Comparison of ENCODE assay signal across 8 mouse cellular contexts in the genomic region with DNA sequence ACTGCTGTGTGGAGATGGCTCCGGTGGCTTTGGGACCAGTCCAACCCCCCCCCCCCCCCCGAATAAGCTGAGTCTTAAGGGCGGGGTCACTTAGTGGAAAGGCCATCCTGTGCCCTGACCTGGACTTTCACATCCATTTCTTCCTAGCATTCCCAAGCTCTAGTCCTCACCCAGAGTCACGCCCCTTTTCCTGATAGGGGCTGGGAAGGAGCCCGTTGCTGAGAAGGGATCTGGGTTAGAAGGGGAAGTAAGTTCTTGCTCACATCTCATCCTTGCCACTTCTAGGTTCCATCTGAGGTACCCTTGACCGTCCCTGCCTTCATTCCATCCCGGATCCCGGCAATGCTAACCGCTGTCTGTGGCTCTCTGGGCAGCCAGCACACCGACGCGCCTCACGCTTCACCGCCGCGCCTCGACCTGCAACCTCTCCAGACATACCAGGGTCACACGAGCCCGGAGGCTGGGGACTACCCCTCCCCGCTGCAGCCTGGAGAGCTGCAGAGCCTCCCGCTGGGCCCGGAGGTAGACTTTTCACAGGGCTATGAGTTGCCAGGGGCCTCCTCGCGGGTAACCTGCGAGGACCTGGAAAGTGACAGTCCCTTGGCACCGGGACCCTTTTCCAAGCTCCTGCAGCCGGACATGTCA. TPM values are rescaled to one million over a fixed set of nuclear protein-coding genes. Genes with fewer than 3 reads are reported as not detected.
A peak's percentile ranks its signal among the peaks of the same experiment; 100 is the strongest.
DNase-seq lines count a peak whose midpoint lies in the region; ATAC-seq and TF ChIP-seq lines count a peak whose summit lies in the region.

No protein-coding gene starts in this region.

- H3K4me3 ChIP-seq in spleen, adult 2 months (ENCODE audit: extremely low read depth, insufficient read depth, insufficient read length), result peak overlapping the region; percentile 65; the same call in 1 of the 2 replicates
- H3K4me3 ChIP-seq in liver, embryonic 11.5 days (ENCODE audit: low read depth, low read length), result peak overlapping the region; percentile 60
- no peak overlapping the region for H3K4me3 ChIP-seq in left cerebral cortex, adult 2 months

- H3K27ac ChIP-seq in spleen, adult 2 months (ENCODE audit: insufficient read depth, low read length), result no peak overlapping the region
- H3K27ac ChIP-seq in liver, embryonic 11.5 days (ENCODE audit: low read depth, low read length), result no peak overlapping the region
- H3K27ac ChIP-seq in left cerebral cortex, adult 2 months, result no peak overlapping the region

- H3K9ac ChIP-seq in liver, embryonic 11.5 days (ENCODE audit: low read depth, low read length), result no peak overlapping the region

- no peak for ATAC-seq in CD4-positive, CD25-positive, alpha-beta regulatory T cell, adult 4 months
- ATAC-seq in liver, embryonic 11.5 days (replicated peaks; ENCODE audit: low FRiP score), result no peak

- H3K4me2 ChIP-seq in liver, embryonic 11.5 days, result peak overlapping the region; percentile 83

- TF ChIP-seq POLR2A in spleen, adult 2 months (IDR thresholded peaks at IDR 0.05; ENCODE audit: low read depth, low read length), result no peak

- no peaks in the 10 kb centered on the region for H3K36me3 ChIP-seq in spleen, adult 2 months (ENCODE audit: control insufficient read depth, insufficient read depth, low read length)
- no peaks in the 10 kb centered on the region for H3K36me3 ChIP-seq in liver, embryonic 11.5 days (ENCODE audit: control insufficient read depth, insufficient read depth, low read length)

- no peak for TF ChIP-seq CTCF in spleen, adult 2 months (IDR thresholded peaks at IDR 0.05; ENCODE audit: extremely low read depth, insufficient read depth, insufficient read length, insufficient replicate concordance)
- no peak for TF ChIP-seq CTCF in left cerebral cortex, adult 2 months (IDR thresholded peaks at IDR 0.05)

- DNase-seq in CD4-positive, CD25-positive, alpha-beta regulatory T cell, adult 2 months (ENCODE audit: low read depth, low spot score), result peak; percentile 57
- DNase-seq in spleen, adult 2 months (ENCODE audit: low read depth in 1 of 2, low spot score in 2 of 2), result no peak
- no peak for DNase-seq in spleen, postnatal 14 days (ENCODE audit: low spot score in 2 of 2)
- DNase-seq in liver, embryonic 11.5 days (ENCODE audit: low spot score), result peak; percentile 56
- DNase-seq in thymus, postnatal 14 days, result peak; percentile 41
- DNase-seq in natural killer cell, adult 2 months (ENCODE audit: low spot score in 2 of 2), result no peak
- no peak for DNase-seq in left cerebral cortex, adult 2 months (ENCODE audit: extremely low spot score in 1 of 2, low spot score in 2 of 2)

- H3K9me3 ChIP-seq in liver, embryonic 11.5 days (ENCODE audit: control insufficient read depth, low read length), result no peaks in the 10 kb centered on the region

- H3K4me1 ChIP-seq in spleen, adult 2 months (ENCODE audit: control insufficient read depth, insufficient read depth, insufficient read length), result peaks cover 19% of the 10 kb centered on the region
- peaks cover 14% of the 10 kb centered on the region for H3K4me1 ChIP-seq in liver, embryonic 11.5 days (replicated peaks; ENCODE audit: control insufficient read depth, insufficient read depth, low read length)

- H3K27me3 ChIP-seq in spleen, adult 2 months (ENCODE audit: control insufficient read depth, insufficient read depth, low read length), result peaks cover 30% of the 10 kb centered on the region
- peaks cover 93% of the 10 kb centered on the region for H3K27me3 ChIP-seq in liver, embryonic 11.5 days (replicated peaks; ENCODE audit: control insufficient read depth, insufficient read depth, low read length)

- intact Hi-C loops in left cerebral cortex, adult 2 months (cut with DNase I), result no loop called here

- WGBS in spleen, adult 2 months, result 4% methylated on average over 26 of the region's 27 CpGs
- WGBS in liver, embryonic 11.5 days, result 4% methylated on average over 27 of the region's 27 CpGs

RNA-seq across cellular contexts. Expression of a gene that starts 8.0 kb away (rescaled TPM):
- 1 to 10 TPM; 1.7 to 3.0 TPM for polyA plus RNA-seq in CD4-positive, CD25-positive, alpha-beta regulatory T cell, adult 4 months (2017; shearing (Covaris generic))
- polyA plus RNA-seq in spleen, adult 2 months (2012; rRNA removed), result 0.57 and 0.82 TPM in 2 replicates
- polyA plus RNA-seq in liver, embryonic 11.5 days (2014; fragmentation: Nextera tagmentation; extraction: Ambion mirVana), result 0.17 TPM in 1 of 2 replicates, not detected in the other
- 1 to 10 TPM in 1 of 2 experiments, under 1 TPM in 1; 0.91 to 1.8 TPM for total RNA-seq in left cerebral cortex, adult 2 months (2021)

RNA-seq across cellular contexts. Expression of a gene that starts 8.5 kb away (rescaled TPM):
- polyA plus RNA-seq in CD4-positive, CD25-positive, alpha-beta regulatory T cell, adult 4 months (2017; shearing (Covaris generic)), result 10 to 100 TPM in 1 of 2 experiments, 1 to 10 TPM in 1; 7.3 to 14.8 TPM
- 10.0 and 12.3 TPM in 2 replicates for polyA plus RNA-seq in spleen, adult 2 months (2012; rRNA removed)
- 16.4 and 17.6 TPM in 2 replicates for polyA plus RNA-seq in liver, embryonic 11.5 days (2014; fragmentation: Nextera tagmentation; extraction: Ambion mirVana)
- total RNA-seq in left cerebral cortex, adult 2 months (2021), result 1 to 10 TPM; 2.8 to 3.4 TPM

RNA-seq across cellular contexts. Expression of a gene that starts 20.0 kb away (rescaled TPM):
- not detected for polyA plus RNA-seq in CD4-positive, CD25-positive, alpha-beta regulatory T cell, adult 4 months (2017; shearing (Covaris generic))
- 0.06 TPM in 1 of 2 replicates, not detected in the other for polyA plus RNA-seq in spleen, adult 2 months (2012; rRNA removed)
- 0.49 and 0.58 TPM in 2 replicates for polyA plus RNA-seq in liver, embryonic 11.5 days (2014; fragmentation: Nextera tagmentation; extraction: Ambion mirVana)
- total RNA-seq in left cerebral cortex, adult 2 months (2021), result under 1 TPM; 0.51 to 0.52 TPM

RNA-seq across cellular contexts. Expression of a gene that starts 20.1 kb away (rescaled TPM):
- polyA plus RNA-seq in CD4-positive, CD25-positive, alpha-beta regulatory T cell, adult 4 months (2017; shearing (Covaris generic)), result 10 to 100 TPM; 60.9 to 82.9 TPM
- polyA plus RNA-seq in spleen, adult 2 months (2012; rRNA removed), result 57.6 and 58.1 TPM in 2 replicates
- polyA plus RNA-seq in liver, embryonic 11.5 days (2014; fragmentation: Nextera tagmentation; extraction: Ambion mirVana), result 86.1 and 89.7 TPM in 2 replicates
- 10 to 100 TPM; 66.5 to 67.0 TPM for total RNA-seq in left cerebral cortex, adult 2 months (2021)

RNA-seq across cellular contexts. Expression of a gene that starts 29.2 kb away (rescaled TPM):
- 10 to 100 TPM; 24.9 to 46.4 TPM for polyA plus RNA-seq in CD4-positive, CD25-positive, alpha-beta regulatory T cell, adult 4 months (2017; shearing (Covaris generic))
- 19.1 and 23.4 TPM in 2 replicates for polyA plus RNA-seq in spleen, adult 2 months (2012; rRNA removed)
- polyA plus RNA-seq in liver, embryonic 11.5 days (2014; fragmentation: Nextera tagmentation; extraction: Ambion mirVana), result 4.9 and 6.1 TPM in 2 replicates
- 10 to 100 TPM; 14.0 to 15.2 TPM for total RNA-seq in left cerebral cortex, adult 2 months (2021)

Comparison
In these comparisons a context has a peak if more than half of its experiments do, and no peak if none do; other contexts are left out.
1. DNase-seq: peak in CD4-positive, CD25-positive, alpha-beta regulatory T cell, adult 2 months (single experiment), liver, embryonic 11.5 days (single experiment) and thymus, postnatal 14 days (single experiment); none in spleen, adult 2 months (0 of 2), spleen, postnatal 14 days (0 of 2), natural killer cell, adult 2 months (0 of 2) and left cerebral cortex, adult 2 months (0 of 2).